In the genomic region with DNA sequence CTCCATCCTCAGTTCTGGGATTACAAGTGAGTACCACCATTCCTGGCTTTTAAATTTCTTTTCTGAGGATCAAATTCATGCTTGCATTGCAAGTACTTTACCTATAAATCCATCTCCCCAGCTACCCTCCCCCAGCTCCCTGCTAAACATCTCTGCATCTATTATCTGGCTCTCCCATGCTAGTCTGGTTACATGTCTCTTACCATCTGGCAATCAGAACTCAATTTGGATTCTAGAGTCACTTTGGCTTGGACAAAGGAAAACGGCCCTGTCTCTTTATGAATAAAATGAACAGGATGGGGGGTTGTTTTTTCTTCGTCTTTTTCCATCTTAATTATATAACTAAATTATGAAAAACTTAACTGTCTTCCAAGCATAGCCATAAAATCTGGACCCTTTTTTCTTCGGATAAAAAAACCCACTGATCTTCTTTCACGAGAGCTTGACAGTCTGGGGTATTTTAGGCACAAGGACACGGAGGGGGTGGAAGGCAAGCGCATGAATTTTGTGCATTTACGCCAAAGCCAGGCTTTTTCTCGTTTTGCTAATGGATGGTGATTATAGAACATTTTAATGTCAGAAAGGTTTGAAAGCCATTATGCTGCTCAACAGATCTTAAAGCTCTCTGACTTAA, we compare ENCODE assay signal across 11 mouse cellular contexts.
DNase-seq lines count a peak whose midpoint lies in the region; ATAC-seq and TF ChIP-seq lines count a peak whose summit lies in the region.
"Had no signal": no experiment of that assay in that cellular context is flagged by ENCODE, and none has a peak within 500 bp of the region (broad histone marks: within the 10 kb centered on the region; RNA-seq: fewer than 3 reads in every experiment).

No protein-coding gene starts in this region.

- H3K27me3 ChIP-seq in midbrain, embryonic 10.5 days (ENCODE audit: low read depth, poor library complexity, severe bottlenecking), result no peaks in the 10 kb centered on the region
- no peaks in the 10 kb centered on the region for H3K27me3 ChIP-seq in midbrain, postnatal 0 days (ENCODE audit: insufficient read depth, low read length)
- no peaks in the 10 kb centered on the region for H3K27me3 ChIP-seq in forebrain, embryonic 15.5 days
- no peaks in the 10 kb centered on the region for H3K27me3 ChIP-seq in limb, embryonic 10.5 days (ENCODE audit: low read depth, poor library complexity, severe bottlenecking)
- H3K27me3 ChIP-seq: limb, embryonic 13.5 days had no signal

- H3K36me3 ChIP-seq in midbrain, embryonic 10.5 days, result no peaks in the 10 kb centered on the region
- H3K36me3 ChIP-seq in midbrain, postnatal 0 days (ENCODE audit: insufficient read depth, low read length), result no peaks in the 10 kb centered on the region
- H3K36me3 ChIP-seq in forebrain, embryonic 15.5 days, result no peaks in the 10 kb centered on the region
- H3K36me3 ChIP-seq in limb, embryonic 10.5 days, result no peaks in the 10 kb centered on the region
- H3K36me3 ChIP-seq: limb, embryonic 13.5 days had no signal

- H3K4me3 ChIP-seq in midbrain, embryonic 10.5 days, result no peak overlapping the region
- H3K4me3 ChIP-seq in midbrain, postnatal 0 days (ENCODE audit: low read depth, low read length), result no peak overlapping the region
- H3K4me3 ChIP-seq in forebrain, embryonic 15.5 days, result no peak overlapping the region
- H3K4me3 ChIP-seq in limb, embryonic 10.5 days, result no peak overlapping the region
- H3K4me3 ChIP-seq: limb, embryonic 13.5 days had no signal

- H3K9me3 ChIP-seq in midbrain, embryonic 10.5 days (replicated peaks), result no peaks in the 10 kb centered on the region
- H3K9me3 ChIP-seq in midbrain, postnatal 0 days (ENCODE audit: low read length), result no peaks in the 10 kb centered on the region
- no peaks in the 10 kb centered on the region for H3K9me3 ChIP-seq in forebrain, embryonic 15.5 days
- H3K9me3 ChIP-seq in limb, embryonic 10.5 days (replicated peaks), result no peaks in the 10 kb centered on the region
- H3K9me3 ChIP-seq: limb, embryonic 13.5 days had no signal

- peaks cover 7% of the 10 kb centered on the region for H3K4me1 ChIP-seq in midbrain, embryonic 10.5 days
- no peaks in the 10 kb centered on the region for H3K4me1 ChIP-seq in midbrain, postnatal 0 days (ENCODE audit: insufficient read depth, low read length)
- H3K4me1 ChIP-seq in forebrain, embryonic 15.5 days, result peaks cover 18% of the 10 kb centered on the region
- H3K4me1 ChIP-seq in limb, embryonic 10.5 days, result peaks cover 27% of the 10 kb centered on the region

- no peak overlapping the region for H3K9ac ChIP-seq in midbrain, postnatal 0 days (replicated peaks; ENCODE audit: low read length, poor library complexity, severe bottlenecking)
- no peak overlapping the region for H3K9ac ChIP-seq in forebrain, embryonic 15.5 days (replicated peaks)
- H3K9ac ChIP-seq: limb, embryonic 13.5 days had no signal

- no peak for TF ChIP-seq CTCF in midbrain, postnatal 0 days (IDR thresholded peaks at IDR 0.05)

- H3K27ac ChIP-seq in midbrain, embryonic 10.5 days (replicated peaks), result peak overlapping the region; percentile 57; the same call in 1 of the 2 replicates
- H3K27ac ChIP-seq in midbrain, postnatal 0 days (ENCODE audit: low read depth, low read length), result no peak overlapping the region; the same call in 1 of the 2 replicates
- peak overlapping the region; percentile 91 for H3K27ac ChIP-seq in forebrain, embryonic 15.5 days (replicated peaks)
- 0 out of 2 replicates have a peak overlapping the region, but pooled peaks have one; percentile 8 for H3K27ac ChIP-seq in limb, embryonic 10.5 days
- H3K27ac ChIP-seq: limb, embryonic 13.5 days had no signal

- ATAC-seq in midbrain, postnatal 0 days (ENCODE audit: low FRiP score), result no peak
- ATAC-seq in forebrain, embryonic 15.5 days (replicated peaks), result peak; percentile 62

- H3K4me2 ChIP-seq in midbrain, postnatal 0 days (ENCODE audit: low read depth, low read length, poor library complexity, severe bottlenecking), result no peak overlapping the region
- H3K4me2 ChIP-seq in forebrain, embryonic 15.5 days (replicated peaks), result no peak overlapping the region; the same call in 1 of the 2 replicates
- H3K4me2 ChIP-seq: limb, embryonic 13.5 days had no signal

- no peak for DNase-seq in midbrain, embryonic 10.5 days (ENCODE audit: low spot score)
- DNase-seq in midbrain, postnatal 0 days (ENCODE audit: low spot score), result no peak
- DNase-seq in limb, embryonic 10.5 days (ENCODE audit: low spot score), result no peak
- DNase-seq in telencephalon, adult 2 months (ENCODE audit: low read depth, low spot score), result peak; percentile 54
- DNase-seq in lung, adult 18-20 months, result no peak
- DNase-seq in adrenal gland, postnatal 25 days, result no peak
- DNase-seq: cerebellum, adult 18-20 months; kidney, adult 9 months; lung, postnatal 4 days had no signal

- 86% methylated on average over 8 of the region's 8 CpGs for WGBS in midbrain, embryonic 10.5 days
- 46% methylated on average over 8 of the region's 8 CpGs for WGBS in midbrain, postnatal 0 days
- WGBS in forebrain, embryonic 15.5 days, result 24% methylated on average over 8 of the region's 8 CpGs
- 58% methylated on average over 8 of the region's 8 CpGs for WGBS in limb, embryonic 10.5 days
